8 mouse cellular contexts compared by ENCODE assay signal in the genomic region with DNA sequence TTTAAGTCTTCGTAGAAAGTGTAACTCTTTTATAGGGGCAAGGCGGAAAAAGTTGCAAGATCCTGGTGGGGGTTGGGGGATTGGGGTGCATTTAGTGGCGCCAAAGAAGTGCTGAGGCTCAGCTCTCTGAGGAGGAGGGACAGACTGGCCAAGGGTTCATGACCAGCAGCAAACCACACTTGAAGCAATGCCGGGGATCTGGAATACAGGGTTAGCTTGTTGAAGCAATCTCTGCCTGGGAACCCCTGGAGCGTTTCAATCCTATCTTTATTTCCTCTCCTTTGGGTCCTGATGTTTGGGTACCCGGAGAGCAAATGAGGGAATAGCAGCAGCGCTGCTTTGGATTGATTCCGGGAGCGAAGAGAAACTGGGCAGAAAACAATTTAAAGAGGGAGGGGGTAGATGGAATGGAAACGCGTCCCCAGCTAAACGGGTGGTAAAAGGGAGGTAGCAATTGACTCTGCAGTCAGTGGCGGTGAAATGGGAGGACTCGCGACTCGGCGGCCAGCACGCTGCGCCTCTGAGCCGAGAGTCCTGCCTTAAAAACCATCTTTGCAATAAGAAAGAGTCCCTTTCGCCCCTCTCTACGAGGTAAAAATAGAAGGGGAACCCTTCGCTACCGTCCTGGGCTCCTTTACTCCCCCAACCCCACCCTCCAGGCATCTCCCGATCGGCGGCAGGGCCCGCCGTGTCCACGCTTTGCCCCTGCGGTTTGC.
DNase-seq lines count a peak whose midpoint lies in the region; ATAC-seq and TF ChIP-seq lines count a peak whose summit lies in the region.

No protein-coding gene starts in this region.

- WGBS in heart, embryonic 11.5 days (ENCODE audit: insufficient replicate concordance) = under 1% methylated on average over 31 of the region's 31 CpGs
- under 1% methylated on average over 31 of the region's 31 CpGs for WGBS in embryonic facial prominence, embryonic 10.5 days
- WGBS in hindbrain, postnatal 0 days = 3% methylated on average over 31 of the region's 31 CpGs
- 2% methylated on average over 31 of the region's 31 CpGs for WGBS in midbrain, embryonic 15.5 days

- DNase-seq in heart, postnatal 25 days (ENCODE audit: low spot score) = no peak
- DNase-seq in embryonic facial prominence, embryonic 10.5 days (ENCODE audit: low spot score) = peak; percentile 65
- no peak for DNase-seq in hindbrain, postnatal 0 days (ENCODE audit: low spot score)
- no peak for DNase-seq in cerebellum, adult 9-11 months
- DNase-seq in B cell, adult 2 months = no peak
- no peak for DNase-seq in left cerebral cortex, postnatal 4 days

- H3K9ac ChIP-seq in heart, embryonic 11.5 days (ENCODE audit: low read depth, low read length) = no peak overlapping the region
- no peak overlapping the region for H3K9ac ChIP-seq in hindbrain, postnatal 0 days (replicated peaks; ENCODE audit: low read length)
- H3K9ac ChIP-seq in midbrain, embryonic 15.5 days = no peak overlapping the region

- peak overlapping the region; percentile 36 for H3K4me3 ChIP-seq in heart, embryonic 11.5 days (ENCODE audit: low read depth, low read length)
- H3K4me3 ChIP-seq in embryonic facial prominence, embryonic 10.5 days = peak overlapping the region; percentile 51
- peak overlapping the region; percentile 19 for H3K4me3 ChIP-seq in hindbrain, postnatal 0 days (ENCODE audit: low read length)
- H3K4me3 ChIP-seq in midbrain, embryonic 15.5 days = peak overlapping the region; percentile 20

- intact Hi-C loops in heart, postnatal 25 days (cut with DNase I) = loop anchor here (2.0 kb wide), 1 partner anchor 49 kb away; no protein-coding TSS in a partner anchor
- intact Hi-C loops in left cerebral cortex, postnatal 4 days (cut with DNase I) = no loop called here

- H3K27me3 ChIP-seq in heart, embryonic 11.5 days (ENCODE audit: control insufficient read depth, insufficient read depth, low read length) = peaks cover 70% of the 10 kb centered on the region
- peaks cover 86% of the 10 kb centered on the region for H3K27me3 ChIP-seq in embryonic facial prominence, embryonic 10.5 days (replicated peaks; ENCODE audit: low read depth, poor library complexity, severe bottlenecking)
- peaks cover 68% of the 10 kb centered on the region for H3K27me3 ChIP-seq in hindbrain, postnatal 0 days (ENCODE audit: insufficient read depth, low read length)
- peaks cover 72% of the 10 kb centered on the region for H3K27me3 ChIP-seq in midbrain, embryonic 15.5 days (replicated peaks)

- no peaks in the 10 kb centered on the region for H3K9me3 ChIP-seq in heart, embryonic 11.5 days (replicated peaks; ENCODE audit: control insufficient read depth, low read length)
- H3K9me3 ChIP-seq in embryonic facial prominence, embryonic 10.5 days = no peaks in the 10 kb centered on the region
- H3K9me3 ChIP-seq in hindbrain, postnatal 0 days (ENCODE audit: low read length) = no peaks in the 10 kb centered on the region
- H3K9me3 ChIP-seq in midbrain, embryonic 15.5 days = no peaks in the 10 kb centered on the region

- TF ChIP-seq CTCF in hindbrain, postnatal 0 days (IDR thresholded peaks at IDR 0.05; ENCODE audit: low read depth) = no peak

- H3K4me2 ChIP-seq in heart, embryonic 11.5 days = peak overlapping the region; percentile 71
- peak overlapping the region; percentile 45 for H3K4me2 ChIP-seq in hindbrain, postnatal 0 days (ENCODE audit: low read depth, low read length)
- H3K4me2 ChIP-seq in midbrain, embryonic 15.5 days = peak overlapping the region; percentile 37

- no peak overlapping the region for H3K27ac ChIP-seq in heart, embryonic 11.5 days (ENCODE audit: low read depth, low read length)
- H3K27ac ChIP-seq in embryonic facial prominence, embryonic 10.5 days (replicated peaks) = peak overlapping the region; percentile 57
- no peak overlapping the region for H3K27ac ChIP-seq in hindbrain, postnatal 0 days
- peak overlapping the region; percentile 30; the same call in 1 of the 2 replicates for H3K27ac ChIP-seq in midbrain, embryonic 15.5 days

- peaks cover 11% of the 10 kb centered on the region for H3K4me1 ChIP-seq in heart, embryonic 11.5 days (ENCODE audit: control insufficient read depth, insufficient read depth, low read length)
- peaks cover 36% of the 10 kb centered on the region for H3K4me1 ChIP-seq in embryonic facial prominence, embryonic 10.5 days
- H3K4me1 ChIP-seq in hindbrain, postnatal 0 days (ENCODE audit: insufficient read depth, low read length) = peaks cover 6% of the 10 kb centered on the region; the same call in 1 of the 2 replicates
- peaks cover 17% of the 10 kb centered on the region for H3K4me1 ChIP-seq in midbrain, embryonic 15.5 days

- ATAC-seq in heart, embryonic 11.5 days (replicated peaks; ENCODE audit: insufficient number of reproducible peaks, low FRiP score, low TSS enrichment) = no peak
- ATAC-seq in hindbrain, postnatal 0 days = no peak
- ATAC-seq in midbrain, embryonic 15.5 days (replicated peaks) = no peak

- H3K36me3 ChIP-seq in heart, embryonic 11.5 days (ENCODE audit: control insufficient read depth, insufficient read depth, low read length) = no peaks in the 10 kb centered on the region
- no peaks in the 10 kb centered on the region for H3K36me3 ChIP-seq in embryonic facial prominence, embryonic 10.5 days (replicated peaks)
- no peaks in the 10 kb centered on the region for H3K36me3 ChIP-seq in hindbrain, postnatal 0 days (ENCODE audit: insufficient read depth, low read length)
- no peaks in the 10 kb centered on the region for H3K36me3 ChIP-seq in midbrain, embryonic 15.5 days (replicated peaks)

Comparison
In these comparisons a context has a peak if more than half of its experiments do, and no peak if none do; other contexts are left out.
1. H3K27ac ChIP-seq: peak in embryonic facial prominence, embryonic 10.5 days (single experiment) and midbrain, embryonic 15.5 days (single experiment); none in heart, embryonic 11.5 days (single experiment) and hindbrain, postnatal 0 days (single experiment).
2. Peak in every context shown above with its lines, with median percentiles within 50 percentile points of each other: H3K4me2 ChIP-seq and H3K4me3 ChIP-seq.